Mouse (Mus musculus) ES-E14 (cell line): ENCODE measurements around the gene Olfr1508. TPM values are rescaled to one million over a fixed set of nuclear protein-coding genes. Genes with fewer than 3 reads are reported as not detected.
"Not testable (repeated sequence)": the region's sequence is repeated elsewhere in the genome, so short reads cannot be mapped to it uniquely, and the experiment has no call there.

Experiments
- DNase-seq: peaks from one replicate; pipeline ENCODE4 v3.0.0-alpha.2; 2013; ENCODE audit warnings: low read depth, low spot score
- H3K27ac ChIP-seq: 2 replicates; pipeline ENCODE4 v1.5.1; 2012; ENCODE audit warnings: low read depth, mild to moderate bottlenecking, low read length, moderate library complexity, mixed read lengths; ENCODE audit not compliant: poor library complexity, insufficient read depth, severe bottlenecking
- H3K36me3 ChIP-seq: 2 replicates; pipeline ENCODE4 v1.6.1; 2012; ENCODE audit warnings: mild to moderate bottlenecking, low read length, moderate library complexity, mixed read lengths; ENCODE audit not compliant: control insufficient read depth, poor library complexity, insufficient read depth, severe bottlenecking
- H3K4me1 ChIP-seq, 2 experiments: fragments of 150-350 bp in 1 of 2; sonication (generic) in 1 of 2; 2 replicates each; pipeline ENCODE4 v1.6.1; 2012; ENCODE audit warnings: low read length in 2 of 2, mild to moderate bottlenecking in 1 of 2, mixed read lengths in 1 of 2; ENCODE audit not compliant: control insufficient read depth in 2 of 2, insufficient read depth in 2 of 2, poor library complexity in 1 of 2
- H3K4me3 ChIP-seq, 2 experiments: fragments of 150-350 bp in 1 of 2; sonication (generic) in 1 of 2; 2 replicates each; pipeline ENCODE4 v1.5.1; 2012; ENCODE audit warnings: low read length in 2 of 2, low read depth in 1 of 2, mild to moderate bottlenecking in 1 of 2, mixed read lengths in 1 of 2; ENCODE audit not compliant: insufficient read depth in 1 of 2, poor library complexity in 1 of 2, severe bottlenecking in 1 of 2
- H3K9ac ChIP-seq: 2 replicates; pipeline ENCODE4 v1.6.1; 2012; ENCODE audit warnings: low read depth, mild to moderate bottlenecking, low read length, mixed read lengths; ENCODE audit not compliant: poor library complexity, insufficient read depth, severe bottlenecking
- H3K9me3 ChIP-seq: fragments of 150-350 bp; sonication (generic); 2 replicates; pipeline ENCODE4 v1.6.1; 2012; ENCODE audit warnings: low read depth, mild to moderate bottlenecking, low read length; ENCODE audit not compliant: control insufficient read depth, insufficient read depth
- CHD2 ChIP-seq: IDR thresholded peaks from 2 replicates; pipeline ENCODE4 v1.6.1; 2014; ENCODE audit warnings: mild to moderate bottlenecking, low read depth, low read length, inconsistent platforms
- HCFC1 ChIP-seq: IDR thresholded peaks from 2 replicates; pipeline ENCODE4 v1.6.1; 2012; ENCODE audit warnings: low read length, inconsistent platforms, borderline replicate concordance; ENCODE audit not compliant: insufficient read depth
- MAFK ChIP-seq: IDR thresholded peaks from 2 replicates; pipeline ENCODE4 v1.6.1; 2014; ENCODE audit warnings: mild to moderate bottlenecking, low read depth, low read length, inconsistent platforms; ENCODE audit not compliant: insufficient read depth
- ZC3H11A ChIP-seq: IDR thresholded peaks from 2 replicates; pipeline ENCODE4 v1.6.1; 2012; ENCODE audit warnings: low read depth, mild to moderate bottlenecking, inconsistent platforms, low read length, borderline replicate concordance
- ZNF384 ChIP-seq: IDR thresholded peaks from 2 replicates; pipeline ENCODE4 v1.6.1; 2012; ENCODE audit warnings: low read depth, low read length, inconsistent platforms
- in situ Hi-C, 2 experiments: fragments of 600-800 bp; cut with MboI; formaldehyde crosslinking; loops; one replicate each; pipeline ENCODE4 v1.15.1; 2025; ENCODE audit warnings: low sequenced_read_pairs in 2 of 2, inconsistent platforms in 1 of 2; ENCODE audit not compliant: unreplicated experiment in 2 of 2
- total RNA-seq: library from RNA; depleted of rRNA; stranded (reverse); fragments of 300-350 nt; gene quantifications from 2 replicates; pipeline ENCODE4 v1.2.3, GENCODE M21; 2012; rRNA removed

Gene Olfr1508
- total RNA-seq, 1 experiment: not detected

DNA sequence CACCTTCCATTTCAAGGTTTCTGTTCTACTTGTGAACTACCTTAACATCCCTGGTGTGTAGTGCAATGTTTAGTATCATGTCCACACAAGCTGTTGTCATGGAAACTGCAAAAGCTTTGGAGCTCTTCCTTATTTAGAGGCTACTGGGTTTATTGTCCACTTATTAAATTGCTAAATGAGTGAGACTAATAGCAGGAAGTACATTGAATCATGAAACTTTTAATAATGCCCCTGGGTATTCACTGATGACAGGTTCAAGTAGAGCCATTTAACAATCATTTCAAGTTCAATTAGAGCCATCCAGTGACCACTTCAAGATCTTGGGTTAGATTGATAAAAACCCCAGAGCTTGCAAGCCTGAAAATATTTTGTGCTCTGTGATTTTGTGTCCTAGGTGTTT, 24.6 kb downstream of the Olfr1508 start, which contains the start of gene Olfr1509:
Olfr1509 (plus strand) TSS at position 301 of the 400 bp plus-strand sequence.
- H3K9ac ChIP-seq: no peak within 1 kb of the TSS
- H3K9me3 ChIP-seq: no peaks in the 10 kb centered on the region
- no peak for TF ChIP-seq ZC3H11A
- TF ChIP-seq CHD2: no peak
- no peak for TF ChIP-seq HCFC1
- no peak for TF ChIP-seq ZNF384
- TF ChIP-seq MAFK: no peak
- in situ Hi-C loops: no loop called here
- no peak within 1 kb of the TSS for H3K4me3 ChIP-seq
- no peaks in the 10 kb centered on the region for H3K4me1 ChIP-seq
- H3K27ac ChIP-seq: no peak within 1 kb of the TSS
- DNase-seq: no peak
- no peaks in the 10 kb centered on the region for H3K36me3 ChIP-seq

DNA sequence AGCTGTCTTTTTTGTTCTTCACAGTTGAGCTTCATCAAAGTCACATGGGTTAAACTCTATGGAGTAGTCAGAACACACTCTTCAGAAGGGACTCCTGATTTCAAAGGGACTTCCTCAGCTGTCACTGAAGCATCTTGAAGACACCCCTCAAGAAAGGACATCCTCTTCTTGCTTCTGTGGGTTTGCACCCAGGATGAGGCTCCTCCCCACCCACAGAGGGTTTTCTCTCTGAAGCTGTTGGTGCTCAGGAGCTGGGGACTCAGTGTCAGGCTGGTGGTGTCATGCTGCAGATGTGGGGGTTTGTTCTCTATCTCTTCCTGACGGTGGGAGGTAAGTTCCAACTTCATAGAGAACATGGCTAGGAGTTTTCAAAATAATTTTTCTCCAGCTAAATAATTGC, 39.6 kb downstream of the Olfr1508 start:
- no peaks in the 10 kb centered on the region for H3K4me1 ChIP-seq
- no peak for DNase-seq
- in situ Hi-C loops: no loop called here
- no peaks in the 10 kb centered on the region for H3K9me3 ChIP-seq
- no peak overlapping the region for H3K4me3 ChIP-seq
- H3K27ac ChIP-seq: no peak overlapping the region
- no peak overlapping the region for H3K9ac ChIP-seq
- H3K36me3 ChIP-seq: no peaks in the 10 kb centered on the region
- TF ChIP-seq CHD2 (no peak), ZC3H11A (no peak), MAFK (no peak), HCFC1 (no peak), ZNF384 (no peak)

DNA sequence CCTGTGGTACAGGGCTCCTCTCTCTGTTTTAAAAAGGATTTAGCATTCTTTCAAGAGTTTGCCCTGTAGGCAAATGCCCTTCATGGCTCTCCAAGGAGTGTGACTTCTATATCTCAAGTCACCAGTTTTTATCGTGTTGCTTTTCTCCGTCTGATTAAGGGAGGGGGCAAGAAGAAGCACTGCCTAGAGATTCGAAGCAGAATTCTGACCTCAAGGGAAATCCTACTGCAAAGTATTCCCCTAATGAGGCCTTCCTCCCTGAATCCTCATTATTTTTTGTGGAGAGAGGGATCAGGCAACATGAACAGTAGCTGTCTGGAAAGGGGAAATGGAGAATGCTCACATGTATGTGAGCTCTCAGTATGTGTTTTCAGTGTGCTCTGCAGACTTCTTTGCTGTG, 53.0 kb downstream of the Olfr1508 start, which contains the start of gene Olfr1510:
Olfr1510 (minus strand) TSS at position 101 of the 400 bp plus-strand sequence.
- no peaks in the 10 kb centered on the region for H3K4me1 ChIP-seq
- H3K9ac ChIP-seq: no peak within 1 kb of the TSS
- TF ChIP-seq ZC3H11A: no peak
- no peak for TF ChIP-seq ZNF384
- TF ChIP-seq CHD2: no peak
- no peak for TF ChIP-seq MAFK
- TF ChIP-seq HCFC1: no peak
- DNase-seq: no peak
- H3K27ac ChIP-seq: no peak within 1 kb of the TSS
- H3K9me3 ChIP-seq: no peaks in the 10 kb centered on the region
- in situ Hi-C loops: no loop called here
- H3K4me3 ChIP-seq: no peak within 1 kb of the TSS
- no peaks in the 10 kb centered on the region for H3K36me3 ChIP-seq

DNA sequence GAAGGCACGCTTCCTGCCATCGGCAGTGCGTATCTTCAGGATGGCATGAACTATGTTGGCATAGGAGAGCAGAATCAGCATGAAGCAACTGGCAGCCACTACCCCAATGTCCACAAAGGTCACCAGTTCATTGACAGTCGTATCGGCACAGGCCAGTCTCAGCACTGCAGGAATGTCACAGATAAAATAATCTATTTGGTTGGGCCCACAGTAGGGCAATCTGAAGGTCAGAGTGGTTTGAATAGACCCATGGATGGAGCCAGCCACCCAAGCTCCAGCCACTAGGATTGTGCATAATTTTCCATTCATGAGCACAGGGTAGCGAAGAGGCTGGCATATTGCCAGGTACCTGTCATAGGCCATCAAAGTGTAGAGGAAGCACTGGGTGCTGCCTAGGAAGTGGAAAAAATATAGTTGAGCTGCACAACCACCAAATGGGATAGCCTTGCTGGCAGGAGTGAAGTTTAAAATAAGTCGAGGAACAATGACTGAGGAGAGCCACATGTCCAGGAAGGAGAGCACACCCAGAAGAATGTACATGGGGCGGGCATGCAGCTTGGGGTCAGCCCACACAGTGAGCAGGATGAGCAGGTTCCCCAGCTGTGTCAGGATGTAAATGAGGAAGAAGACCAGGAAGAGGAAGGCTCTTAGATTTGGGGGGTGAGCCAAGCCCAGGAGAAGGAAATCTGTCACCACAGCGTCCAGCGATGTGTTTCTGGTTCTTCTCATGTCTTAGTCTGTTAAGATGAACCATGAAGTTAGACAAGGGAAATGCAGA, 57.0 kb downstream of the Olfr1508 start:
- H3K36me3 ChIP-seq, H3K4me1 ChIP-seq, H3K9ac ChIP-seq, in situ Hi-C loops, H3K27ac ChIP-seq, H3K9me3 ChIP-seq, H3K4me3 ChIP-seq, DNase-seq: not testable (repeated sequence)

Other genes starting within 250 kb of the Olfr1508 start
- gene Chd8, start 209.7 kb downstream of the Olfr1508 start, total RNA-seq: 45.1 and 82.1 TPM in 2 replicates
- gene Tox4, start 188.3 kb downstream of the Olfr1508 start, total RNA-seq: 21.3 and 29.1 TPM in 2 replicates
- 2.6 and 4.9 TPM in 2 replicates for gene Rab2b, start 187.9 kb downstream of the Olfr1508 start, total RNA-seq
- gene Mettl3, start 162.4 kb downstream of the Olfr1508 start, total RNA-seq: 22.0 and 50.3 TPM in 2 replicates
- 4.3 and 5.0 TPM in 2 replicates for gene Sall2, start 138.7 kb downstream of the Olfr1508 start, total RNA-seq
- not detected in 2 replicates for gene Olfr1513, start 111.1 kb downstream of the Olfr1508 start, total RNA-seq
- not detected in 2 replicates for gene Olfr1512, start 88.3 kb downstream of the Olfr1508 start, total RNA-seq
- gene Olfr1511, start 70.1 kb downstream of the Olfr1508 start, total RNA-seq: not detected in 2 replicates
- not detected in 2 replicates for gene Olfr1510, start 53.1 kb downstream of the Olfr1508 start, total RNA-seq
- gene Olfr1509, start 24.5 kb downstream of the Olfr1508 start, total RNA-seq: not detected in 2 replicates
- gene Olfr1507, start 28.3 kb upstream of the Olfr1508 start, total RNA-seq: not detected in 2 replicates